Mouse (Mus musculus): Measurements from ENCODE around the gene Myo1f.
A peak's percentile ranks its signal among the peaks of the same experiment; 100 is the strongest.
"Not testable (repeated sequence)": the region's sequence is repeated elsewhere in the genome, so short reads cannot be mapped to it uniquely, and the experiment has no call there.

Myo1f gene

DNA sequence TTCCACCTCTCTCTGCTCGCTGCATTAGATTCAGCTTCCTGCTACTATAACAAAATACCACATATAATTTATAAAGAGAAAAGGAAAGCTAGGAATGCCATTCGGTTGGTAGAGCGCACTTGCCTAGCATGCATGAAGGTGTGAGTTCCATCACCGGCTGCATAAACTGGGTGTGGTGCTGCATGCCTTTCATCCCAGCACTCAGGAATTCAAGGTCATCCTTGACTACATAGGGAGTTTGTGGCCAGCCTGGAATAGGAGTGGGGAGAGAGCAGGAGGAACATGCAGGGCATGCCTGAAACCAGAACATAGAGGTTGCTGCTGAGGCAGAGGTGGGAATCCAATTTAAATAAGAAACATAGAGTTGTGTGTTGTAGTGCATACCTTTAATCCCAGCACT lies 28.6 kb downstream of the Myo1f start:
- DNase-seq (ENCODE audit: low spot score), result no peak

- DNase-seq (ENCODE audit: low spot score), result no peak
Measured at GRCm38 (mm10) chr17:33586011-33586410, 30.5 kb downstream of the Myo1f start.

GRCm38 (mm10) chr17:33597271-33597670 lies 41.8 kb downstream of the Myo1f start:
- no peak for DNase-seq (ENCODE audit: low spot score)

DNA sequence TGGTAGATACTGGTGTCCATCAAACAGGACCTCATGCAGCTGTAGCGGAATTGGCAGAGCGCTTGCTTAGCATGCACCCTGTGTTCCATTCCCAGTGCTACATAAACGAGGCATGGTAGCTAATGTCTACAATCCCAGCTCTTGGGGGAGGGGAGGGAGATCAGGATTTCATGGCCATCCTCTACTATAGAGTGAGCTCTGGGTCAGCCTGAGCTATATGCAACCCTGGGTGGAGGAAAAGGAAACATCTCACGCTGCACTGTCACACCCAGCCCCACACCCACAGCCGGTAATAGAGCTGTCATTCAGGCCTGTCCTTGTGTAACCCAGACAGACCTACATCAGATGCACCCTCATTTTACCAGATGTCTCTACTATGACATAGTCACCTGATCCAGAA lies 43.0 kb downstream of the Myo1f start:
- no peak for DNase-seq (ENCODE audit: low spot score)

GRCm38 (mm10) chr17:33599836-33600475 lies 44.4 kb downstream of the Myo1f start:
- no peak for DNase-seq (ENCODE audit: low spot score)

GRCm38 (mm10) chr17:33600831-33601230 lies 45.3 kb downstream of the Myo1f start:
- DNase-seq (ENCODE audit: low spot score), result no peak

DNA sequence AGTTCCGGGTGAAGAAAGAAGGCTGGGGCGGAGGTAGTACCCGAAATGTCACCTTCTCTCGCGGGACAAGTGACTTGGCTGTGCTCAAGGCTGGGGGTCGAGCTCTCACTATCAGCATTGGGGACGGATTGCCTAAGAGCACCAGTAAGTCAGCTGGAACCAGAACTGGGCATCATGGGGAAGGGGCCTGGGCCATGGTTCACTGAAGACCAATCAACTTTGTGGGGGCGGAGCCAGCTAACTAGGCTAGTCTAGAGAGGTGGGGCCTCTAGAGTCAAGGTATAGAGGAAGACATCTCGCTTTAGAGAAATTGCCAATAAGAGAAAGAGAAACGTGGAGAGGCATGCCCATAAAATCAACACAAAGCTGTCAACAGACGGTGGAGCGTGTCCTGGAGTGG lies 46.4 kb downstream of the Myo1f start:
- DNase-seq (ENCODE audit: low spot score), result no peak

DNA sequence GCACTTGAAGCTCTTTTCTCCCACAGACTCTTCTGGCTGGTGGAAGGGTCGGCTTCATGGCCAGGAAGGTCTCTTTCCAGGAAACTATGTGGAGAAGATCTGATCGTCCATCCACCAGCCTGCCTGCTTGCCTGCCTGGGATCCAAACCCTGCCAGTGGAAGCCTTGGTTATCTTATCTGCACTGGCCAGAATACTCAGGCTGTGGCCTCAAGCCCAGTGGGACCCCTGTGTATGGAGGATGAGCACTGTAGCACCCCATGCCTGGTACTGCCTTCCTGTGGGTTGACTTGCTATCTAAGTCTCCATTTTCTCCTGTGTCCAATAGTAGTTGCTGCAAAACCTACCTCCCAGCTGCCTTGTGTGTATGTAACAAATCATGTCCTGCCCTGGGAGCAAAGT lies 51.8 kb downstream of the Myo1f start:
- DNase-seq (ENCODE audit: low spot score), result no peak

- DNase-seq (ENCODE audit: low spot score), result no peak
Measured at GRCm38 (mm10) chr17:33610548-33610947, 55.0 kb downstream of the Myo1f start.

GRCm38 (mm10) chr17:33613726-33614125 lies 58.2 kb downstream of the Myo1f start:
- not testable (repeated sequence) for DNase-seq (ENCODE audit: low spot score)

GRCm38 (mm10) chr17:33627281-33627680 lies 71.8 kb downstream of the Myo1f start:
- DNase-seq (ENCODE audit: low spot score), result no peak

GRCm38 (mm10) chr17:33628621-33629486 lies 73.3 kb downstream of the Myo1f start, which contains the start of gene Zfp414:
Gene Zfp414 (plus strand): TSS chr17:33629090.
- DNase-seq (ENCODE audit: low spot score), result peak; percentile 87

- peak; percentile 20 for DNase-seq (ENCODE audit: low spot score)
Measured at GRCm38 (mm10) chr17:33629487-33630125, 74.1 kb downstream of the Myo1f start.

DNA sequence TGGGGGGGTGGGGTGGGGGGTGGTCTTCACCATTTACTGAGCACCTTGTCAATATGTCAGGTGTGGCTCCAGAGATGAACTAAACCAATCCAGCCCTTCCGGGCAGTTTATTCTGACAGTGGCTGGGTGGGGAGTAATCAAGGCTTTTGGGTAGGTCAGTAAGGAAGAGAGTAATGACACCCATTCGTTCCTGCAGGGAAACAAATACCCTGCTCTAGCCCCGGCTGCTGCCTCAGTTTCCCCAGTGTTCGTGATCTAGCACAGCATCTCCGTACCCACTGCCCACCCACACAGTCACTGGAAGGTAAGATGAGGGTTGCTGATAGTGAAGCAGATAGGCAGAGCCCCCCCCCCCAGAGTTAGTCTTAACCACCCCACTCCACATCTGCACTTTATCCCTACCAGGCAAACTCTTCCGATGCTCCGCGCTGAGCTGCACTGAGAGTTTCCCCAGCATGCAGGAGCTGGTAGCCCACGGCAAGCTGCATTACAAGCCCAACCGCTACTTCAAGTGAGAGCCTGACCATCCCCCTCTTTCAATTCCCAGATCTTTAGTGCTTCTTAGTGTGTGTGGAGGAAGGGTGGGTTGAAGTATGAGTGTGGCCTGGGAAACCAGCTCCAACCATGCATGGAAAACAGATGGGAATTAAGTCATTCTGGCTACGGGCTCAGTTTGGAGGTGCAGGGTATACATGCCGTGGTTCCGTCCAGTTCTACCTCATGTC lies 74.8 kb downstream of the Myo1f start:
- DNase-seq (ENCODE audit: low spot score), result no peak

DNA sequence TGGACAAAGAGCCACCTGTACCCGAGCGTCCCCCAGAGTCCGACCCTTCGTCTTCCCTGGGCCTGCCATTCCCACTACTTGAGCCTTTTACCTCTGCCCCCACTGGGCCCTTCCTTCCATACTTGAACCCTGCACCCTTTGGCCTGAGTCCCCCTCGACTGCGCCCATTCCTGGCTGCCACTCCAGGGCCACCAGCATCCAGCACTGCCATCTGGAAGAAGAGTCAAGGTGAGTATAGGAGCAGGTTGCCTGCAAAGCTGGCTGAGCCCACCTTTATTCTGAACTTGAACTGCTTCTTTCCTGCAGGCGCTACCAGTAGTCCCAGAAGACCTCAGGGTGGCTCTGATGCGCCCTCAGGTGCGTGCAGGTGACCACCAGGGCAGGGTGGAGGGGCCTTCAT lies 75.7 kb downstream of the Myo1f start:
- no peak for DNase-seq (ENCODE audit: low spot score)

DNA sequence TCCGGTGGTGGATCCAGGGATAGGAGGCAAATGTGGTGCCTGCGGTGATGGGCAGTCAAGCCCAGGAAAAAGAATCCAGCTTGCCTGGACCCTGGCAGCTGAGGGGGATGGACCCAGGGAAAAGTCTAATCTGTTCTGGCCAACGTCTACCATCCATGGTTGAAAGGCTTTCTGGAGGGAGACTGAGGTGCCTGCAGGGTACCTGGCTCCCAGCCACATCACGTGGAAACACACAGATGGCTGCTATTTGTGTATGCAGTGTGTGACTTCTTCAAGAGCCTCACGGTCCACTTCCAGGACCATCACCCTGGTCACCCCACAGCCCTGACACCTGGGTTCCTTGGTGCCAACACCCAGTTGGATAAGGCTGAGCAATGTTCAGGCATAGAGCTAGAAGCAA lies 76.3 kb downstream of the Myo1f start:
- no peak for DNase-seq (ENCODE audit: low spot score)

DNA sequence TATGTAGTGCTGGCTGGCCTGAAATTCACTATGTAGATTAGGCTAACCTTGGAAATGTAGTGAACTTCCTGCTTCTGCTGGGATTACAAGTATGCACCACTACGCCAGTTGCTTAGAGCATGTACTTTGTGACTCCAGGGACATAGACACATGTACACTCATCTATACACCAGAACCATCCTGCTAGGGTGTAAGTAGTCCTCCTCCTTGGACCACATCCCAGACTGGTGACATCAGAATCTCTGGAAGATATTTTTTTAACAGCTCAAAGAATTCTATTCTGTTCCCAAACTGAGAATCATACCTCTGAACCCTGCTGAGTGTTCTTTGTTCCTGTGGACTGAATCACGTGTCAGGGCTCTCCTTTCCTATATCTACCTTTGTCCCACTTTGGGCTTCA lies 81.5 kb downstream of the Myo1f start:
- DNase-seq (ENCODE audit: low spot score), result no peak

DNA sequence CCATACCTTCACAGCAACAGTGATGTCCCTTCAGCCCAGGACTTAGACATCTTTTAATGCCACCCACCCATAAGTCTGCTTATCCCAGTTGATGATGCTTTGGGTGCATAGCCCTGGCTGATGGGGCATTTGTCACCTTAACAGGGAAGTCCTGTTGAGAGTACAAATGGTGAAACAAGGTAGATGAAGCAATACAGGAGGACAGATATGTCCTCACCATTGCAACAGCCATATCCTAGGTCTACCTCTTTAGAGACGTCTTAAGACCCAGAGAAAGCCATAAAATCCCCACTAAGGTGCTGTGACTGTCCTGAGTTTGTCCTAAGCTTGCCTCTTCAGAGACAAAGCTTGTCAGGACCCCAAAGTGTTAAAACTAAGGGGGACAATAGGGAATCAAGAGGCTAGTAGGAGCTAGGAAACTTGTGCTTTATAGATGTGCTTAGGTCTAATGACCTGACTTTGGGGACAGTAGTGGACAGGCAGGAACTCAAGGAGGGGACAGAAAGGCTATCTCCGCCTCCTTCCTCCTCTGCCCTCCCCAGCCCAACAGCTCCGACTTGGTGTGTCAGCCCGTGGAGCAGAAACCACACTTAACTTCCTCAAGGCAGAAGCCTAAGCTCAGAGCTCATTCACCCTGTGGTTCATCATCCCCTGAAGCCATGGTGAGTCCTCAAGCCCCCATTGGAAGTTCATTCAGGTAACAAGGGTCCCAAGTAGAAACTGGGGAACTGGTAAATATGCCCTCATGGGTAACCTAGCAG lies 82.2 kb downstream of the Myo1f start, which contains the start of gene Pram1:
Gene Pram1, plus strand, starts transcription at position 541 of the 761 bp plus-strand sequence.
- no peak for DNase-seq (ENCODE audit: low spot score)

- no peak for DNase-seq (ENCODE audit: low spot score)
Measured at GRCm38 (mm10) chr17:33639743-33640142, 84.2 kb downstream of the Myo1f start.

DNA sequence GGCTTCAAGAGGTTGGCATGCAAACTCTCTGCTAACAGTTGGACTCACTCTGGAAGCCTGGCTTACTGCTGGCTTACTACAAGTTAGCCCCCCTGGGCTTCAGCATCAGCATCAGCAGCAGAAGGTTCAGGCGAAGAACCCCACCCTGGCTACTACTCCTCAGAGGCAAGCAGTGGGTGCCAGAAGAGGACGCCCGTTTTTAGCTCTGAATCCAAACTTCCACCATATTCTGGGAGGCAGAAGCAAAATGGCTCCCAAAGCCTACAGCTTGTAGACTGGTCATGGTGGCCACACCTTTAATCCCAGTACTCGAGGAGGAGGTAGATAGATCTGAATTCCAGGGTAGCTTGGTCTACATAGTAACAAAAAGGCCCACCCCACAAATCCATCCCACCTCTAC lies 88.6 kb downstream of the Myo1f start:
- no peak for DNase-seq (ENCODE audit: low spot score)

- no peak for DNase-seq (ENCODE audit: low spot score)
Measured at GRCm38 (mm10) chr17:33645073-33645472, 89.6 kb downstream of the Myo1f start.

Data from ovary, postnatal 36 days (tissue).